Mouse (Mus musculus) urinary bladder, postnatal 14 days (tissue): Measurements from ENCODE around the gene Pex7.
"Not testable (repeated sequence)": the region's sequence is repeated elsewhere in the genome, so short reads cannot be mapped to it uniquely, and the experiment has no call there.

Source experiments
- DNase-seq: peaks from one replicate; pipeline ENCODE4 v3.0.0; 2021; ENCODE audit warnings: low spot score

Pex7 gene

DNA sequence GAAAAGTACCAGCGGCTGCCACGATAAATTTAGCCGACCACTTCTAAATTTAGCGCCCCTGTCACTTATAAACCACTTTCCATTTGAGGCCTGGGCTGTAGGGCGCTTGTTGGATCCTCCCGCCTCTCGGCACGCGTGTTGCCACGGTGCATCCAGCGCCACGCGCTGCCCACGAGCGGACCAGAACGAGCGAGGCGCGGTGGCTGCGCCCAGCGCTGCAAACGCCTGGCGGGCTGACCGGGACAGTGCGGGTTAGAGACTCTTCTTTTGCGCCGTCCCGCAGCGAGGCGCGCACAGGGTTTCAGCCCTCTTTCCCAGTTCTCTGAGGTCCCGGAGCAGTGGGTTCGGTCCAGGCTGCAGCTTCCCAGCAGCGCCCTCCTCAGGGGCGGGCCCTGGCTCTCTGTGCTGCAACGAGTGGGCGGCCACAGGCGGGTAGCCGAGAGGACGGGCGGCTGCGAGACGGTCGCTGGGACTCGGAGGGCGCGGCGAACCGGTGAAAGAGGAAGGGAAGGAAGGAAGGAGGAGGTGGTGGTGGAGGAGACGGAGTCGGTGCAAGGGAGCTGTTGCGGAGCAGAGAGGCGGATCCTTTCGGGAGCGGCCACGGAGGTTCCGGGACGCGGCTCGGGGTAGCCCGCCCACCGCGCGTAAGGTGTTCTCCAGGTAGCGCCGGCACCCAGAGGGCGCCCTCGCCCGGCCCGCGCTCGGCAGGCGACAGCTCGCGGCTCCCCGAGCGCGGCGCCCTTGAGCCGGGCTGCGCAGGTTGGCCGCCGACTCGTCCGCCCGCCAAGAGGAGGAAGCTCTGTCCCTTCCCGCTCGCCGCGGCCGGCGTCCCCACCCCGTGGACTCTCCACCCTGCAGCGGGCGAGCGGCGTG is 26.3 kb upstream of the Pex7 start:
- peak; percentile 88 for DNase-seq

GRCm38 (mm10) chr10:19932986-19933385 is 25.5 kb upstream of the Pex7 start:
- no peak for DNase-seq

GRCm38 (mm10) chr10:19928205-19928604 is 20.7 kb upstream of the Pex7 start:
- DNase-seq = no peak

DNA sequence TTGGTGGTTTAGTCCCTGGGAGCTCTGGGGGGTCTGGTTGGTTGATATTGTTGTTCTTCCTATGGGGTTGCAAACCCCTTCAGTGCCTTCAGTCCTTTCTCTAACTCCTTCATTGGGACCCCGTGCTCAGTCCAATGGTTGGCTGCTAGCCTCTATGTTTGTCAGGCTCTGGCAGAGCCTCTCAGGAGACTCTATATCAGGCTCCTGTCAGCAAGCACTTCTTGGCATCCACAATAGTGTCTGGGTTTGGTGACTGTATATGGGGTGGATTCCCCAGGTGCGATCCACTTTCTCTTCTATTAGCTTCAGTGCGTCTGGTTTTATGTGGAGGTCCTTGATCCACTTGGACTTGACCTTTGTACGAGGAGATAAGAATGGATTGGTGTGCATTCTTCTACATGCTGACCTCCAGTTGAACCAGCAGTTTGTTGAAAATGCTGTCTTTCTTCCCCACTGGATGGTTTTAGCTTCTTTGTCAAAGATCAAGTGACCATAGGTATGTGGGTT is 19.0 kb upstream of the Pex7 start:
- not testable (repeated sequence) for DNase-seq

DNA sequence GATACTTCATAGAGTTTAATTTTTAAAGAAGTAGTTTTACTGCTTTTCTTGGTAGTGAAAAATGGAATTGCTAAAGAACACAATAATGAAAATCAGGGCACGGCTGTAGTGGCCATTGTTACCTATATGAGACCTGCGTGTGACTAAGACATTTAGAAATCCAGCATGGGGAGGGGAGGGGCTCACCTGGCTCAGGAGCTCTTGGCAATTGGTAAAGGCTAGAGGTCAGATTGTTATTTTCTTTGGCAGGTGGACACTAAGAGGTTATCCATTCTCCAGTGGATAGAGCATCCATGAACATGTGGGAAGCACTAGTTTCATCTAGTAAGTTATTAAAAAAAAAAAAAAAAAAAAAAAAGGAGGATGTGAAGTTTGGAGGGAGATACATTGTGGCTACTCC is 16.8 kb upstream of the Pex7 start:
- DNase-seq = no peak

DNA sequence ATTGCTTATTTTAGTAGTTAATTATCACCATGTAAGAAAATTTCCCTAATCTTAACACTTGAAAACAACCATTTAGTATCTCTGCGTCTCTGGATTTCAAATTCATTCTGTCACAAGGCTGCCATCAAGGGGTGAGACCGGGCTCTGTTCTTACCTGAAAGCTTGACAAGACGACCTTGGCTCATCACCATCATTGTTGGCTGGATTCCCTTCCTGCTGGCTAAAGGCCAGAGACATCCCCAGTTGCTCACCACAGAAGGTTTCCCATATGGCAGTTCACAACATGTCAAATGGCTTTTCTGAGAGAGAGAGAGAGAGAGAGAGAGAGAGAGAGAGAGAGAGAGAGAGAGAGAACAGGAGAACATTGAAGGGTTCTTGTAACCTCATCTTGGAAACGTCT is 14.9 kb upstream of the Pex7 start:
- DNase-seq = no peak

DNA sequence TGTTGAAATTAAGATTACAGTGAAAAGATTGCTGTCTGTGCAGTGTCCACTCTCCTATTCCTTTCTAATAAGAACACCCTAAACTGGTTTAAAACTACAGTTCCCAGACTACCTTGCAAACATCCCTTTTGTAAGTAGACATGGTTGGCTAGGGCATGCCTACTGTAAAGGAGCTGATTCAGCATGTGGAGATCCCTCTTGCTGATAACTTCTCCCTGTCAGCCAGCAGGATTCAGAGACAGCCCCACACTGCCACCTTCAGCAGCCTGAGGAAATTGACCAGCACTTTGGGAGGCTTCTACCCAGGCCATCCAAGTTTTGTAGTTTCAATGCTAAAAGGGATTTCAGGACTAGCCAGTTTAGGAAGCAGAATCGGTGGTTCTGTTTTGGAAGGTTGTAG is 7.8 kb upstream of the Pex7 start:
- DNase-seq = peak; percentile 75

- no peak for DNase-seq
These were observed 6.3 kb upstream of the Pex7 start for GRCm38 (mm10) chr10:19913806-19914205.

DNA sequence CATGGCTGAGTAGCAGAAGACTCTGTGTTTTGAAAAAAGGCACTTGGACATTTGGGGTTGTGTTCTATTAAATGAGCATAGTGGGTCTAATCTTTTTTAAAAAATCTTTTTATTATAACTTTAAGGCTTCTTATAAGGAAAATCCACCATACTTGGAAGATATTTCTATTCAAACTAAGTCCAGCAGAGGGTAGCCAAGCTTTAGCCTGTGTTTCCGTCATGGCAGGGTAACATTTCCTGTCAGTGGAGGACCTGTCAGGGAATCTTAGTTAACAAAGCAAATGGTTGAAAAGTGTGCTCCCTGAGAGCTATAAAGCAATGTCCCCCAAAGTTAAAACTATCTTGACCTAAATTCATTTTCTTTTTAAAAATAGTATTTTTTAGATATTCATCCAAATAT is 4.1 kb upstream of the Pex7 start:
- no peak for DNase-seq

- no peak for DNase-seq
These were observed 3.0 kb upstream of the Pex7 start for GRCm38 (mm10) chr10:19910516-19910915.

- no peak for DNase-seq
These were observed 587 bp upstream of the Pex7 start for GRCm38 (mm10) chr10:19908076-19908475.

DNA sequence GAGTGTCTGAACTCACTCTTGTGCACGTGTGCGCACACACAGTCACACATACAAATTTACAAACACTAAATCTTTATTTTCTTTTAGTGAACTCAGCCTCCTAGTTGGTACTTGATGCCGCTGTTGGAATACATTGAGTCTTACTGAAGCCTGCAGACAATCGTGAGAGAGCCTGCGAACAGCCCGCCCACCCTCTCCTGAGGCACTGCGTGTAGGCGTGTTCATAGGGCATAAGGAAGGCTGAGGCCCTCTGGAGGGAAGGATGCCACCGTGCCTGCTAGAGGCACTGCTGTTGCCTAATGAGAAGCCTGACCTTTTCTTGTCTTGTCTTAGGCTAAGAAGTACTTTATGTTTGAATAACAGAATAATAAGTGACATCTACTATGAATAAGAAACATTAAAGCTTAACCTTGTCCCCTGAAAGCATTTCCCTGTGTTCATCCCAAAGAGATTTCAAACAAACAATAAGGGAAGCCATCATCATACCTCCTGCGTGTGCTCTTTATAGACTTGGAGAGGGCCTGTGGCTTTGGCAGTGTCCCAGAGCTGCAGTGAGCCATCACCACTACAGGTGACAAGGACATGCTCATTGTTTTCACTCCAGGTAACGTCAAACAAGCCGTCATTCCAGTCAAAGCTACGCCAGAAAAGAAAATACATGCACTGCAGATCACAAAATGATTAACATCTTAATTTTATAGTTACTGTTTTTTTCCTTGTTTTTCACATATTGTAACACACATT is 3.2 kb downstream of the Pex7 start:
- no peak for DNase-seq

DNA sequence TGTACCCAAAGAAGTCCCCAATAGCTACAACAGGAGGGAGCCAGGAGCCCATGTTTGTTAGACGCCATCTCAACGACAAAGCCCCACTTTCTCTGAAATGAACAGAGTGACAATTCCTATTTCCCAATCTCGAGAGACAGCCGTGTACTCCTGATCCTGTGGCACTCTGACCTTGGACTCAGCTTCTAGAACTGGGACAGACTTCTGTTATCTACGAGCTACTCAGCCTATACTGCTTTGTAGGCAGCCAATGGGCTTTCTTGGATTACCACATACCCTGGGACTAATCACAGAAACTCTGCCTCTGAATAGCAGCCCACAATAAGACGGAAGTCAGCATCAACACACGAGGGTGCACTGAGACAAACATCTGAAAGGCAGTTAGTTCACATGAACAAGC is 5.5 kb downstream of the Pex7 start:
- DNase-seq = no peak

GRCm38 (mm10) chr10:19900191-19900590 is 7.3 kb downstream of the Pex7 start:
- no peak for DNase-seq

DNA sequence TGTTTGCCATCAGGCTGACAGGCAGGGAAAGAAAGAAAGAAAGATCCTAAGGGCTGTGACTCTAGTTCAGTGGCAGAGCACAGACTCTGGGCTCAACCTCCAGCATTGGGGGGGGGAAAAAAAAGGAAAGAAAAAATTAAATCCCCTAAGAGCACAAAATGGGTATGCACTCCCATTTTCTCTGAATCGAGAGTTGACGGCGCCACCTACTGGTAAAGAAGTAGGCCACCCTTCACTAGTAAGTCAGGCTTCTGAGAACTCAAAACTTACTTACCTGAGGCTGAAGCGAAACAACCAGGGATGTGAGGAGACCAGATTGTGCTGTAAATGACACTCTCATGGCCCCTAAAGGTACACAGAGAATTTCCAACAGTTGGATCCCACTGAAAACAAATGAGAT is 13.5 kb downstream of the Pex7 start:
- DNase-seq = peak; percentile 38

GRCm38 (mm10) chr10:19893146-19893545 is 14.3 kb downstream of the Pex7 start:
- peak; percentile 35 for DNase-seq

- no peak for DNase-seq
These were observed 15.8 kb downstream of the Pex7 start for GRCm38 (mm10) chr10:19891686-19892085.

GRCm38 (mm10) chr10:19889908-19890307 is 17.6 kb downstream of the Pex7 start:
- no peak for DNase-seq

DNA sequence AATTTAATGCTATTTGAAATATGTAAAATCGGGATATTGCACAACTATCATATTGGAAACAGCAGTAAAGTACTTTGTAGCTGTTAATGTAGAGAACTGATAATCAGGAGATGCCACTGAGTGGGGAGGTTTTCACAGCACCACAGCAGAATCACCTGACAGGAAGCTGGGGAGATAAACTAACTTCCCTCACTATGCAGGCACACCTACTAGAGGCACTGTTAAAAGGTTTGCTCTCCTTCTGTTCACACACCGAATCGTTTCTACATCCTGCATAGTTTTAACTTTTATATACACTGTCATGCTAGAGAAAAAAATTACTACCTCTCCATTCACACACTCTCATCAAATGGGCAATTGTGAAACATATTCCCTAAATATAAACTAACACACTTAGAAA is 21.2 kb downstream of the Pex7 start:
- no peak for DNase-seq

DNA sequence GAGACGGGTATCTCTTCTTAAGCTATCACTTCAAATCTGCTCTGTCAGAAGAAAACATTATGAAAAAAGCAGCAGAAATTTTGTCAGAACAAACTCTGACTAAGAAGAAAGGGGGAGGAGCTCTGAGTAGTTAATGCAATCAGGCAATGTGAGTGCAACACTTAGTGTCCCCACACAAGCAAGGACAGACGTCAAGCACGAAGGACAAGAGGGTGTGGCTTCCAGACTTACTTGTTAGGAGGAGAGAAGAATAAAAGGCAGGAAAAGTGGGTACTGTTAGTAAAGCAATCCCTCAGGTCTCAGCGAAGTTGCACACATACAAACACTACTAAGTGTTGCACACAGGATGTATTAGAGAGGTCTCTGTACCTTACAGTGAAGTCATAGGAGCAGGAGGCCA is 23.1 kb downstream of the Pex7 start:
- no peak for DNase-seq

- no peak for DNase-seq
These were observed 27.1 kb downstream of the Pex7 start for GRCm38 (mm10) chr10:19880437-19880836.

DNA sequence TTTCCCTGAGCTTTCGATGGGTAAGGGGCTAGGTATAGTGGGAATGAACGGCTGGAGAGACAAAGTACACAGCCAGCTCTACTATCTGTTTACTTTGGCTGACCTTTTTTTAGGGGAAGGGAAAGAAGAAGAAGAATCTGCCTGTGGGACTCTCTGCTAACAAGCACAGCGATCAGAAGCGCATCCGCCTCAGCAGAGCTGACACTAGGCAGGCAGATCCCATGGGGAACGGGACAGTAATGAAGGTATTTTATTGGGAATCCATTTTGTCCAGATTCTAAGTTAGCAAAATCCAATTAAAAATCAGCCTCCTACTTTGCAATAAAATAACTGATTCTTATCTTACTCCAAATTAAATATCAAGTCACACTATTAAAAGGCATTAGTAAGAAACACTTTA is 28.3 kb downstream of the Pex7 start:
- no peak for DNase-seq

DNA sequence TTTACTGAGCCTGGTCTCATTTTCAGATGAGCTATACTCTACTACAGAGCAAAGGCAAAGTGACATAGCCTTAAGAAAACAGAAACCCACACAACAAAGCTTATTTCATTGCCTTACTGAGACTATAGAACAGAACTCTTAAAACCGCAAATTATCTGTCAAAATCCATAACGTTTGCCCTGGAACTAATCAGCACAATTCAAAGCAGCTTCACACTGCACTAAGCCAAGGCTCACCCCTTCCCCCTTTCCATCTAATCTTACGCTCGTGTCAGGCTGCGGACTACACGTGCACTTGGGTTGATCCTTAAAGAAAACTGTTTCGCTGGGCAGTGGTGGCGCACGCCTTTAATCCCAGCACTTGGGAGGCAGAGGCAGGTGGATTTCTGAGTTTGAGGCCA is 29.8 kb downstream of the Pex7 start:
- no peak for DNase-seq
